Mouse (Mus musculus) effector memory CD4-positive, alpha-beta T cell, adult 7 months (primary cell): ENCODE data around the gene Tfb1m. TPM values are rescaled to one million over a fixed set of nuclear protein-coding genes. Genes with fewer than 3 reads are reported as not detected.

Experiments used
- polyA plus RNA-seq: library from polyadenylated mRNA; unstranded; fragments of 100-300 nt; shearing (Covaris generic); gene quantifications from one replicate; pipeline ENCODE4 v1.2.1, GENCODE M21; 2017

Gene Tfb1m
- polyA plus RNA-seq = 7.6 TPM

DNA sequence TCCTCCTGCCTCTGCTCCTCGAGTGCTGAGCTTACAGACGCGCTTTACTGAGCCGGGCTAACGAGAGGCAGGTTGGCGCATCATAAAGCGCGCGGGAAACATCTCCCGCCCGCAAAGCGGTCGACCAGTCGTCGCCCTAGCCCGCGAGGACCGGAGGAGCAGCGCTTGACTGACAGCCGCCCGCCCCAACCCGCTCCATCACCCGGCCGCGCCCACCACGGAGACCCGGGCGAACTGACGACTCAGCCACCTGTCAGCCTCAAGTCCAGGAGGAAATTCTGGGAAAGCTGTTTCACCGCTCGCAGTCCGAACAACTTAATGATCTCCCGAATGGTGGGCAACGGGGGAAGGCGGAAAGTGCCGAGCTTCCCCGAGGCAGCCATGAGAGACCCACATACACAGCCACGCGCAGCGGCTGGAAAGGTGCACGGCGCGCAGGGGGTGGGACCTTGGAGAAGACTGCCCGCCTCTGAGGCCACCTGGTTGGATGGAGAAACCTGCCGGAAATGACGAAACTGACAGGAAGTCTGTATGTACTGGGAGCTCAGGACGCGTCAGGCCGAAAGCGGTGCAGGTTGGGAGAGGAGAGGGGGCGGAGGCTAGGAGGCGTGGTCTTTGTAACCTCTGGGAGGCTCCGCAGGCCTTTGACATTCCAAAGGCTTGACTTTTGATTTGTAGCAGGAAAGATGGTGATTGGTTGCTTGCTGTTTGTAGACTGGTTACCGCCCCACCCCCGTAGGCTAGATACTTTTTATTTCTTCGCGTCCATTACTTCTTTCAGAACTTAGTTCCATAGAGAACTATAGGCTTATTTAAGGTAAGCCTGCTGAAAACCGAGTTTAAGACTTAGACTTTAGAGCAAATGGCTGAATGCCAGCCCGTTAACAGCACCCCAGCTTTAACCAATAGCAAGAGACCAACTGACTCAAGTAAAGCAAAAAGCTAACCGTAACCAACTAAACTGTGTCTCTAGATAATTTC, at the start of gene Tfb1m:
Tfb1m (minus strand) TSS at position 451 of the 981 bp plus-strand sequence.

DNA sequence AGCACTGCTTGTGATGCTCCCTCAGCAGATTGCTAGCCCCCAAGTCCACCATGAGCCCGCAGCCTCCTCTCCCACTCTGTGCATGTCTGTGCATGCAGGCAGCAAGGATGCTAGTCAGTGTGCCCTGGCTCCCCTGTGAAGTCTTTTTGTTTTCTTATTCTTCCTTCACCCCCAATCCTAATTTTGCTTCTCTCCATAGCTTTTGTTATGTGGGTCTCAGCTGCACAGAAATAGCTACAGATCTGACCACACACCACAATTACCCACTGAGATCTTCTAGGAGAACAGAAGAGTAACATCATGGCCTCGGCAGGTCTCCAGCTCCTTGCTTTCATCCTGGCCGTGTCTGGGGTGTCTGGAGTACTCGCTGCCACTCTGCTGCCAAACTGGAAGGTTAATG, 25.3 kb downstream of the Tfb1m start, which contains the start of gene Cldn20:
Cldn20 (plus strand) TSS at position 301 of the 400 bp plus-strand sequence.

Other genes starting within 250 kb of the Tfb1m start
- 0.50 TPM for gene Tiam2, start 231.2 kb downstream of the Tfb1m start, polyA plus RNA-seq
- gene Cldn20, start 25.2 kb downstream of the Tfb1m start, polyA plus RNA-seq = not detected
- not detected for gene Nox3, start 138.5 kb upstream of the Tfb1m start, polyA plus RNA-seq